Mouse (Mus musculus) liver, embryonic 14.5 days (tissue): Measurements from ENCODE around the gene Aamp. TPM values are rescaled to one million over a fixed set of nuclear protein-coding genes. Genes with fewer than 3 reads are reported as not detected.

Experiments
- ATAC-seq: fragments of 200-750 bp; cut with Nextera tagmentation; 2 replicates; pipeline ENCODE4 v1.8.0; 2017; ENCODE audit warnings: moderate number of reproducible peaks, mild to moderate bottlenecking, moderate library complexity; ENCODE audit not compliant: insufficient read depth
- DNase-seq, 3 experiments: peaks; one replicate each; pipeline ENCODE4 v3.0.0-alpha.2; 2012 to 2013; ENCODE audit warnings: low read depth in 3 of 3, low spot score in 3 of 3
- H3K27ac ChIP-seq: fragments of 300-500 bp; sonication (generic); 2 replicates; pipeline ENCODE4 v1.5.1; 2014; ENCODE audit warnings: moderate library complexity, mild to moderate bottlenecking, control low read depth, inconsistent platforms
- H3K27me3 ChIP-seq: fragments of 300-500 bp; sonication (generic); 2 replicates; pipeline ENCODE4 v1.6.1; 2014; ENCODE audit warnings: mild to moderate bottlenecking, low read length, moderate library complexity; ENCODE audit not compliant: control insufficient read depth, insufficient read depth
- H3K36me3 ChIP-seq: fragments of 300-500 bp; sonication (generic); replicated peaks from 2 replicates; pipeline ENCODE4 v1.6.1; 2014; ENCODE audit warnings: low read depth; ENCODE audit not compliant: control insufficient read depth, insufficient read depth
- H3K4me1 ChIP-seq, 2 experiments: fragments of 200-500 bp in 1 of 2; fragments of 300-500 bp in 1 of 2; sonication (generic) in 1 of 2; replicated peaks; 2 replicates each; pipeline ENCODE4 v1.6.1; 2012 to 2014; ENCODE audit warnings: antibody characterized with exemption in 1 of 2, inconsistent platforms in 1 of 2, low read length in 1 of 2; ENCODE audit not compliant: control insufficient read depth in 2 of 2, insufficient read depth in 2 of 2
- H3K4me2 ChIP-seq: fragments of 300-500 bp; sonication (generic); 2 replicates; pipeline ENCODE4 v1.6.1; 2014; ENCODE audit warnings: low read depth, mild to moderate bottlenecking, control low read depth, moderate library complexity
- H3K4me3 ChIP-seq, 2 experiments: fragments of 200-500 bp in 1 of 2; fragments of 300-500 bp in 1 of 2; sonication (generic) in 1 of 2; 2 replicates each; pipeline ENCODE4 v1.5.1; 2012 to 2014; ENCODE audit warnings: low read depth in 2 of 2, low read length in 2 of 2, mild to moderate bottlenecking in 2 of 2, control low read depth in 1 of 2, inconsistent platforms in 1 of 2, moderate library complexity in 1 of 2; ENCODE audit not compliant: insufficient read depth in 1 of 2
- H3K9ac ChIP-seq: fragments of 300-500 bp; sonication (generic); replicated peaks from 2 replicates; pipeline ENCODE4 v1.6.1; 2014; ENCODE audit warnings: mild to moderate bottlenecking, control low read depth, moderate library complexity
- H3K9me3 ChIP-seq: fragments of 300-500 bp; sonication (generic); 2 replicates; pipeline ENCODE4 v1.6.1; 2016; ENCODE audit warnings: low read length, mixed read lengths; ENCODE audit not compliant: control insufficient read depth
- CTCF ChIP-seq: IDR thresholded peaks from 2 replicates; pipeline ENCODE4 v1.5.1; 2016; ENCODE audit warnings: antibody characterized with exemption, low read depth, control low read depth
- EP300 ChIP-seq: IDR thresholded peaks from 2 replicates; pipeline ENCODE4 v1.6.1; 2016; ENCODE audit warnings: antibody characterized with exemption, low read depth
- WGBS: fragments of 180-500 bp; shearing (Covaris S2); extraction: QIAGEN DNeasy Blood & Tissue Kit; methylation state at CpG from one replicate; pipeline ENCODE4 v1.1.7; 2014; ENCODE audit not compliant: insufficient replicate concordance; 5-methylcytosine and 5-hydroxymethylcytosine counted together
- polyA plus RNA-seq, 2 experiments: library from polyadenylated mRNA; depleted of rRNA in 1 of 2; stranded (reverse) in 1 of 2; unstranded in 1 of 2; fragments of >200 nt; fragmentation: Nextera tagmentation in 1 of 2; extraction: Ambion mirVana in 1 of 2; gene quantifications; 2 replicates each; pipeline versions ENCODE4 v1.2.1 to v1.2.3; 2012 to 2014

Gene Aamp
- polyA plus RNA-seq, 2 experiments: 55.8 to 84.4 TPM

DNA sequence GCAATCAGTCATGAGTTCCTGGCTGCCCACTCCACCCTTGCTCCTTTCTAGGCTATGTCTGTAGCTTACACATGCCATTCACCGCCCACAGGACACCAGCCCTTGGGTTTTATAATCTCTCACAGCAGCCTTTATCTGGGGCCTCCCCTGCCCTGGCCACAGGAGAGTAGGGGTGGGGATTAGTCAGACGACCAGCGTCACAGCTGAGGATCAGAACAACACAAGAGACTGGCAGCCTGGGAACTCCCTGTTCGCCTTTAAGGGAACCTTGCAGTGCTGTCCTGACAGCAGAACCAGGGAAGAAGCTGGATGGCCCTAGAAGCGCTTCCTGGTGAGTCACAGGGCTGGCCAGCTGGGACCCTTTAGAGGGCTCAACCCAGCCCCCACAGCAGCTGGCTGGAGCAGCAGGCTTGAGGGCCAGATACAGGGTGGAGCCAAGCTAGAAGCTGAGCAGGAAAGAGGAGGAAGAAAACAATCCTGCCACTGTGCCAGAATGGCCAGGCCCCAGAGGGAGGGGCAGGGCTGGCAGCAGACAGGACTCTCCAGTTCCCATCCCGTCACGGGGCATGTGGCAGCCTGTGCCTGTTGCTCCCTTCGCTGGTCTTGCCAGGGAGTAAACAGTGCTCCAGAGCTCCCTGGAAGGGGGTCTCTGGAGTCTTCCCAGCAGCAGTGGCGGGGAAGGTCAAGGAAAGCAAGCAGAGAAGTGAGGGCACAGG lies 11.1 kb upstream of the Aamp start:
- Histone ChIP-seq H3K9ac (peak overlapping the region; percentile 66), H3K4me3 (peak overlapping the region; percentile 36 to 52), H3K36me3 (peaks cover 2% of the 10 kb centered on the region; the same call in 1 of the 2 replicates), H3K9me3 (no peaks in the 10 kb centered on the region), H3K27me3 (no peaks in the 10 kb centered on the region), H3K4me2 (peak overlapping the region; percentile 75), H3K4me1 (peaks cover 35 to 41% of the 10 kb centered on the region in 2 experiments), H3K27ac (peak overlapping the region; percentile 90)
- WGBS: 14% methylated on average over 9 of the region's 9 CpGs
- TF ChIP-seq EP300: peak; percentile 59
- 0 out of 2 replicates have a peak, but pooled peaks have one; percentile 6 for TF ChIP-seq CTCF
- ATAC-seq (peak; percentile 97), DNase-seq (peak; percentile 83 to 90 (median 84))

DNA sequence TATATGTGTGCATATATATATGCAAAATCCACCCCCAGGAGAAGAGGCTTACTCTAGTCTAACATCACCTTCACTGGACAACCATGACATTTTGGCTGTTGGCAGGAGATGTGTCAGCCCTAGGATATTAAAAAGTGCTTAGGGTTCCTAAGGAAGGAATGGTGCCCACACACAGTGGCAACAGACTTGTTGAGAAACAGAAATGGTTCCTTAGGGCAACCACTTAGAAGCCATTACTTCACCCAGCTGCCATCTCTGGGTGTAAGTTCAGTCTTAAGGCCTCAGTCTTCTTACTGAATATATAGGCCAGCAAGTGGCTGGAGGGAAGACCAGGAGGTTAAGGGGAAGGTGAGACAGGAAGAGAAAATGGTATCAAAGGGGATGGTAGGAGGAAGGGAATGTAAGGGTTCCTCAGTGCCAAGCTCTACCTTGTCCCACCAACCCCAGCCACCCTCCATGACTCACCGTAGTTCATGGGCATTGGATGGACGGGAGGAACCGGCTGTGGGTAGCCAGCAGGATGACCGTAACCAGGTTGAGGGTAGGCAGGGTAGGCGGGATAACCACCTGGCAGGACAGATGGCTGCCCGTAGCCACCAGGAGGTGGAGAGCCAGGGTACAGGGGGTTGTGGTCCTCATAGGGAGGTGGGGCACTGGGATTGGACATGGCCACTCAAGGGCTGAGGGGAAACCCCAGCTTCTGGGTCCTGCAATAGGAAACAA lies 10.4 kb upstream of the Aamp start:
- H3K4me3 ChIP-seq: peak overlapping the region; percentile 36 to 52; a peak in 3 of 4 replicates
- H3K4me1 ChIP-seq: peaks cover 33 to 37% of the 10 kb centered on the region in 2 experiments
- H3K9me3 ChIP-seq: no peaks in the 10 kb centered on the region
- H3K4me2 ChIP-seq: peak overlapping the region; percentile 75
- TF ChIP-seq EP300 (no peak), CTCF (peak; percentile 11; the same call in 1 of the 2 replicates)
- peak overlapping the region; percentile 66 for H3K9ac ChIP-seq
- 59% methylated on average over 6 of the region's 6 CpGs for WGBS
- H3K36me3 ChIP-seq: peaks cover 2% of the 10 kb centered on the region; the same call in 1 of the 2 replicates
- H3K27ac ChIP-seq: peak overlapping the region; percentile 90
- no peaks in the 10 kb centered on the region for H3K27me3 ChIP-seq
- DNase-seq (no peak), ATAC-seq (no peak)

DNA sequence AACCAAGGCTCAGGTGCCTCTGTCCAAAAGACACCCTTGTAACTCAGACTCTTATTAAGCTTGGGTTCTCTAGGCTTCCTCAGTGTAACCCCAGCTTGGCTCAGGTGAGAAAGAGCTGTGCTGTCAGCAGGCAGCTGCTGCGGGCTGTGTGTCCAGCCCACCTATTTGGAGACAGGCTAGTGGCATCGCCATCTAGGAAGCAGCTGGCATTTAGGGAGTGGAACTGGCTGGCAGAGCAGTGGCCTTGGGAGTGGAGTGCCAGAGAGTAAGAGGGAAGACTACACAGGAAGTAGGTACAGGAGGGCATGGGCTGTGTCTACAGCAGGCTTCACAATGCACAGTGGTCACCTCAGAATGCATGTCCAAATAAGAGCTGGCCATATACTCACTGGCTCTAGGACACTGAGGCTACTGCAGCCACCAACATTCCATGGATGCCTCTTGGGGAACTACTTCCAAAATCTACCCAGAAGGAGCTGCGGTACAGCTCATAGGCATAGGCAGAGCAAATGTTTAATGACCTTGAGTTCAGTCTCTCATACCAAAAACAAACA lies 9.6 kb upstream of the Aamp start:
- Histone ChIP-seq H3K4me3 (no peak overlapping the region), H3K4me2 (no peak overlapping the region), H3K4me1 (peaks cover 27 to 34% of the 10 kb centered on the region in 2 experiments), H3K9ac (no peak overlapping the region), H3K27ac (no peak overlapping the region; the same call in 1 of the 2 replicates), H3K9me3 (no peaks in the 10 kb centered on the region), H3K36me3 (peaks cover 2% of the 10 kb centered on the region; the same call in 1 of the 2 replicates), H3K27me3 (no peaks in the 10 kb centered on the region)
- no peak for ATAC-seq
- DNase-seq: no peak
- WGBS: 87% methylated on average over 3 of the region's 3 CpGs
- TF ChIP-seq EP300: no peak
- no peak for TF ChIP-seq CTCF

DNA sequence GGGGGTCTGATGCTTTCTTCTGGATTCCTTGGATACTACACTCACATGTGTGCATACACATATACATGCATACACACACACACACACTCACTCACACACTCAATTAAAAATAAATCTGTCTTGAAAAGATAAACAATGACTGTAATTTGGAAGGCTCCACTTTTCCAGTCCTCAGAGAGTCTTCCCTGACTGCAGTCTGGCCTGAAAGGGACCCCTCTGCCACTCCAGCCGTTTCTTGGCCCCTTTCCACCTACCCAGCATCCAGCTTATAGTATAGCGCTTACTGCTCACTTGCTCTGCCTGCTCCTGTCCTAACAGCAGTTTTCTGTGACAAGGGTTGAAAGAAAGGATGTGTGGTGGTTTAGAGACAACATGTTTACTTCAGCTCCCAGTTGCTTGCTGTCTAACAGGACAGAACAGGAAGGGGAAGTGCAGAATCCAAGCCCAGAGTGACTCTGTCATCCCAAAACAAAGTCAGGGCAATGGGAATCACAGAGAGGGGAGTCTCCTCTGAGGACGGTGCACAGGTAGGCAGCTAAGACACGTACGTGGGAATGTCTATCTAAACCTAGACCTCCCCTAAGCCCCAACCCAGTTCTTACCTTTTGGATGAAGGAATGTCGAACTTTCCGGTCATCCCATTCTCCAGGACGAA lies 8.9 kb upstream of the Aamp start:
- ATAC-seq: no peak
- Histone ChIP-seq H3K4me3 (no peak overlapping the region), H3K4me1 (peaks cover 32 to 38% of the 10 kb centered on the region in 2 experiments), H3K4me2 (no peak overlapping the region), H3K36me3 (peaks cover 4% of the 10 kb centered on the region; the same call in 1 of the 2 replicates), H3K27ac (no peak overlapping the region), H3K9me3 (no peaks in the 10 kb centered on the region), H3K9ac (no peak overlapping the region), H3K27me3 (no peaks in the 10 kb centered on the region)
- DNase-seq: no peak
- TF ChIP-seq CTCF (no peak), EP300 (no peak)
- 81% methylated on average over 8 of the region's 8 CpGs for WGBS
